Mouse (Mus musculus) gastrocnemius, postnatal 14 days (tissue): ENCODE results near the gene Tlk1. TPM values are rescaled to one million over a fixed set of nuclear protein-coding genes. Genes with fewer than 3 reads are reported as not detected.

Experiments
- total RNA-seq, 2 experiments: library from RNA; stranded (reverse); gene quantifications; 2 replicates each; pipeline ENCODE4 v1.2.3; 2021

Gene Tlk1
- total RNA-seq, 2 experiments from 2014 or later: 26.7 to 31.5 TPM

Other genes with a start within 250 kb of the Tlk1 start
- gene Gorasp2, start 164.2 kb downstream of the Tlk1 start, total RNA-seq: 10 to 100 TPM; 63.5 to 67.7 TPM
- under 1 TPM in 1 of 2 experiments, not detected in 1; 0.27 TPM for gene Gm26558, start 163.6 kb downstream of the Tlk1 start, total RNA-seq
- 1 to 10 TPM; 4.4 to 5.0 TPM for gene Dcaf17, start 229.6 kb upstream of the Tlk1 start, total RNA-seq
- gene Mettl8, start 229.9 kb upstream of the Tlk1 start, total RNA-seq: 1 to 10 TPM; 5.6 to 6.0 TPM